Mouse (Mus musculus) embryonic facial prominence, embryonic 10.5 days (tissue): ENCODE data around the gene Lsamp. TPM values are rescaled to one million over a fixed set of nuclear protein-coding genes. Genes with fewer than 3 reads are reported as not detected.

Source experiments
- DNase-seq: peaks from one replicate; pipeline ENCODE4 v3.0.0-alpha.2; 2017; ENCODE audit warnings: low spot score
- H3K27ac ChIP-seq: fragments of 300-500 bp; sonication (generic); replicated peaks from 2 replicates; pipeline ENCODE4 v1.5.1; 2016; ENCODE audit warnings: mild to moderate bottlenecking
- H3K27me3 ChIP-seq: fragments of 300-500 bp; sonication (generic); replicated peaks from 2 replicates; pipeline ENCODE4 v1.6.1; 2016; ENCODE audit warnings: low read depth, mild to moderate bottlenecking; ENCODE audit not compliant: poor library complexity, severe bottlenecking
- H3K36me3 ChIP-seq: fragments of 300-500 bp; sonication (generic); replicated peaks from 2 replicates; pipeline ENCODE4 v1.6.1; 2016; ENCODE audit warnings: mild to moderate bottlenecking, moderate library complexity
- H3K4me1 ChIP-seq: fragments of 300-500 bp; sonication (generic); 2 replicates; pipeline ENCODE4 v1.6.1; 2016
- H3K4me3 ChIP-seq: fragments of 300-500 bp; sonication (generic); 2 replicates; pipeline ENCODE4 v1.5.1; 2016; ENCODE audit warnings: mild to moderate bottlenecking, moderate library complexity
- H3K9me3 ChIP-seq: fragments of 300-500 bp; sonication (generic); 2 replicates; pipeline ENCODE4 v1.6.1; 2016; ENCODE audit warnings: mild to moderate bottlenecking
- WGBS: fragments of 180-500 bp; shearing (Covaris S2); methylation state at CpG from one replicate; pipeline ENCODE4 v1.1.7; 2016; 5-methylcytosine and 5-hydroxymethylcytosine counted together
- polyA plus RNA-seq: library from polyadenylated mRNA; unstranded; fragments of >200 nt; fragmentation: Nextera tagmentation; extraction: Ambion mirVana; gene quantifications from 2 replicates; pipeline ENCODE4 v1.2.1, GENCODE M21; 2016

The Lsamp gene
- polyA plus RNA-seq, 1 experiment from 2014 or later: 6.3 TPM

GRCm38 (mm10) chr16:40075556-40075955, 91.4 kb downstream of the Lsamp start:
- Histone ChIP-seq H3K36me3 (no peaks in the 10 kb centered on the region), H3K9me3 (no peaks in the 10 kb centered on the region), H3K27ac (no peak overlapping the region), H3K4me1 (no peaks in the 10 kb centered on the region), H3K4me3 (no peak overlapping the region), H3K27me3 (no peaks in the 10 kb centered on the region)
- DNase-seq: no peak
- WGBS: 81% methylated on average over 2 of the region's 2 CpGs

- 75% methylated on average over 3 of the region's 3 CpGs for WGBS
- H3K9me3 ChIP-seq: no peaks in the 10 kb centered on the region
- no peaks in the 10 kb centered on the region for H3K4me1 ChIP-seq
- no peak for DNase-seq
- H3K36me3 ChIP-seq: no peaks in the 10 kb centered on the region
- H3K27me3 ChIP-seq: no peaks in the 10 kb centered on the region
- H3K27ac ChIP-seq: no peak overlapping the region
- H3K4me3 ChIP-seq: no peak overlapping the region
Measured at GRCm38 (mm10) chr16:40080224-40080623, 96.1 kb downstream of the Lsamp start.

GRCm38 (mm10) chr16:40104329-40104728, 120.2 kb downstream of the Lsamp start:
- no peaks in the 10 kb centered on the region for H3K27me3 ChIP-seq
- WGBS: 64% methylated on average over 4 of the region's 4 CpGs
- no peaks in the 10 kb centered on the region for H3K9me3 ChIP-seq

GRCm38 (mm10) chr16:40182918-40183317, 198.8 kb downstream of the Lsamp start:
- 46% methylated on average over 1 of the region's 1 CpGs for WGBS
- Histone ChIP-seq H3K27ac (no peak overlapping the region), H3K36me3 (no peaks in the 10 kb centered on the region), H3K9me3 (no peaks in the 10 kb centered on the region), H3K4me3 (no peak overlapping the region), H3K4me1 (no peaks in the 10 kb centered on the region), H3K27me3 (no peaks in the 10 kb centered on the region)
- DNase-seq: no peak

More at GRCm38 (mm10) chr16:40104329-40104728, 120.2 kb downstream of the Lsamp start:
- Histone ChIP-seq H3K4me3 (no peak overlapping the region), H3K4me1 (no peaks in the 10 kb centered on the region), H3K27ac (no peak overlapping the region), H3K36me3 (no peaks in the 10 kb centered on the region)
- no peak for DNase-seq

GRCm38 (mm10) chr16:40187987-40188590, 203.9 kb downstream of the Lsamp start:
- H3K9me3 ChIP-seq: no peaks in the 10 kb centered on the region
- H3K4me3 ChIP-seq: no peak overlapping the region
- H3K27me3 ChIP-seq: no peaks in the 10 kb centered on the region
- WGBS: 73% methylated on average over 4 of the region's 4 CpGs
- no peak for DNase-seq
- no peaks in the 10 kb centered on the region for H3K4me1 ChIP-seq
- no peak overlapping the region for H3K27ac ChIP-seq
- H3K36me3 ChIP-seq: no peaks in the 10 kb centered on the region

- Histone ChIP-seq H3K9me3 (no peaks in the 10 kb centered on the region), H3K36me3 (no peaks in the 10 kb centered on the region), H3K4me1 (no peaks in the 10 kb centered on the region), H3K27ac (no peak overlapping the region), H3K4me3 (no peak overlapping the region), H3K27me3 (no peaks in the 10 kb centered on the region)
- 64% methylated on average over 3 of the region's 3 CpGs for WGBS
- no peak for DNase-seq
Measured at GRCm38 (mm10) chr16:40194401-40194800, 210.2 kb downstream of the Lsamp start.

GRCm38 (mm10) chr16:40194839-40195238, 210.7 kb downstream of the Lsamp start:
- H3K9me3 ChIP-seq: no peaks in the 10 kb centered on the region
- 93% methylated on average over 2 of the region's 2 CpGs for WGBS
- H3K4me1 ChIP-seq: no peaks in the 10 kb centered on the region
- no peaks in the 10 kb centered on the region for H3K27me3 ChIP-seq
- H3K36me3 ChIP-seq: no peaks in the 10 kb centered on the region
- H3K4me3 ChIP-seq: no peak overlapping the region
- no peak overlapping the region for H3K27ac ChIP-seq
- DNase-seq: no peak

GRCm38 (mm10) chr16:40228627-40229026, 244.5 kb downstream of the Lsamp start:
- H3K27ac ChIP-seq: no peak overlapping the region
- H3K9me3 ChIP-seq: no peaks in the 10 kb centered on the region
- no peaks in the 10 kb centered on the region for H3K27me3 ChIP-seq
- no peak for DNase-seq
- H3K36me3 ChIP-seq: no peaks in the 10 kb centered on the region
- H3K4me3 ChIP-seq: no peak overlapping the region
- 90% methylated on average over 5 of the region's 5 CpGs for WGBS
- H3K4me1 ChIP-seq: no peaks in the 10 kb centered on the region

- WGBS: 77% methylated on average over 2 of the region's 2 CpGs
- DNase-seq: no peak
- H3K4me3 ChIP-seq: no peak overlapping the region
- H3K9me3 ChIP-seq: no peaks in the 10 kb centered on the region
- H3K27me3 ChIP-seq: no peaks in the 10 kb centered on the region
- no peaks in the 10 kb centered on the region for H3K4me1 ChIP-seq
- H3K36me3 ChIP-seq: no peaks in the 10 kb centered on the region
- no peak overlapping the region for H3K27ac ChIP-seq
Measured at GRCm38 (mm10) chr16:40233066-40233465, 248.9 kb downstream of the Lsamp start.

GRCm38 (mm10) chr16:40234151-40234895, 250.2 kb downstream of the Lsamp start:
- WGBS: 72% methylated on average over 13 of the region's 13 CpGs

GRCm38 (mm10) chr16:40271859-40272258, 287.7 kb downstream of the Lsamp start:
- WGBS: 80% methylated on average over 3 of the region's 3 CpGs
- H3K27me3 ChIP-seq: no peaks in the 10 kb centered on the region
- H3K9me3 ChIP-seq: no peaks in the 10 kb centered on the region
- H3K4me3 ChIP-seq: no peak overlapping the region
- H3K36me3 ChIP-seq: no peaks in the 10 kb centered on the region
- no peak overlapping the region for H3K27ac ChIP-seq
- DNase-seq: no peak
- no peaks in the 10 kb centered on the region for H3K4me1 ChIP-seq

More at GRCm38 (mm10) chr16:40234151-40234895, 250.2 kb downstream of the Lsamp start:
- no peaks in the 10 kb centered on the region for H3K9me3 ChIP-seq
- no peaks in the 10 kb centered on the region for H3K27me3 ChIP-seq
- H3K4me3 ChIP-seq: no peak overlapping the region
- H3K36me3 ChIP-seq: no peaks in the 10 kb centered on the region
- no peak for DNase-seq
- H3K4me1 ChIP-seq: no peaks in the 10 kb centered on the region
- no peak overlapping the region for H3K27ac ChIP-seq

- no peak overlapping the region for H3K4me3 ChIP-seq
- H3K4me1 ChIP-seq: no peaks in the 10 kb centered on the region
- H3K9me3 ChIP-seq: no peaks in the 10 kb centered on the region
- no peak for DNase-seq
- H3K27ac ChIP-seq: no peak overlapping the region
- H3K36me3 ChIP-seq: no peaks in the 10 kb centered on the region
- 82% methylated on average over 4 of the region's 4 CpGs for WGBS
- H3K27me3 ChIP-seq: no peaks in the 10 kb centered on the region
Measured at GRCm38 (mm10) chr16:40290132-40290531, 306.0 kb downstream of the Lsamp start.

GRCm38 (mm10) chr16:40294296-40294882, 310.2 kb downstream of the Lsamp start:
- no peak overlapping the region for H3K4me3 ChIP-seq
- WGBS: 65% methylated on average over 4 of the region's 4 CpGs
- H3K36me3 ChIP-seq: no peaks in the 10 kb centered on the region
- DNase-seq: no peak
- H3K27ac ChIP-seq: no peak overlapping the region
- H3K27me3 ChIP-seq: no peaks in the 10 kb centered on the region
- H3K9me3 ChIP-seq: no peaks in the 10 kb centered on the region
- H3K4me1 ChIP-seq: no peaks in the 10 kb centered on the region
